Mouse (Mus musculus) hindbrain, embryonic 16.5 days (tissue): ENCODE data around the gene Fasn. TPM values are rescaled to one million over a fixed set of nuclear protein-coding genes. Genes with fewer than 3 reads are reported as not detected.

Experiments
- ATAC-seq: fragments of 200-750 bp; cut with Nextera tagmentation; 2 replicates; pipeline ENCODE4 v1.8.0; 2017; ENCODE audit warnings: moderate TSS enrichment, moderate library complexity
- H3K27ac ChIP-seq: fragments of 300-500 bp; sonication (generic); 2 replicates; pipeline ENCODE4 v1.5.1; 2014; ENCODE audit warnings: low read depth, mild to moderate bottlenecking, control low read depth, low read length, moderate library complexity
- H3K27me3 ChIP-seq: fragments of 300-500 bp; sonication (generic); replicated peaks from 2 replicates; pipeline ENCODE4 v1.6.1; 2014; ENCODE audit warnings: low read length; ENCODE audit not compliant: control insufficient read depth, insufficient read depth
- H3K36me3 ChIP-seq: fragments of 300-500 bp; sonication (generic); 2 replicates; pipeline ENCODE4 v1.6.1; 2014; ENCODE audit warnings: mild to moderate bottlenecking, low read length, moderate library complexity, mixed read lengths; ENCODE audit not compliant: control insufficient read depth, insufficient read depth
- H3K4me1 ChIP-seq: fragments of 300-500 bp; sonication (generic); 2 replicates; pipeline ENCODE4 v1.6.1; 2014; ENCODE audit warnings: low read depth, low read length; ENCODE audit not compliant: control insufficient read depth, insufficient read depth
- H3K4me2 ChIP-seq: fragments of 300-500 bp; sonication (generic); 2 replicates; pipeline ENCODE4 v1.6.1; 2014; ENCODE audit warnings: mild to moderate bottlenecking, low read length, control low read depth, moderate library complexity
- H3K4me3 ChIP-seq: fragments of 300-500 bp; sonication (generic); 2 replicates; pipeline ENCODE4 v1.5.1; 2014; ENCODE audit warnings: mild to moderate bottlenecking, low read length, control low read depth, moderate library complexity
- H3K9ac ChIP-seq: fragments of 300-500 bp; sonication (generic); 2 replicates; pipeline ENCODE4 v1.6.1; 2014; ENCODE audit warnings: low read depth, mild to moderate bottlenecking, control low read depth, low read length, moderate library complexity
- H3K9me3 ChIP-seq: fragments of 300-500 bp; sonication (generic); 2 replicates; pipeline ENCODE4 v1.6.1; 2014; ENCODE audit warnings: mild to moderate bottlenecking, low read length, moderate library complexity; ENCODE audit not compliant: control insufficient read depth
- WGBS: fragments of 180-500 bp; shearing (Covaris S2); extraction: QIAGEN DNeasy Blood & Tissue Kit; methylation state at CpG from one replicate; pipeline ENCODE4 v1.1.7; 2014; 5-methylcytosine and 5-hydroxymethylcytosine counted together
- polyA plus RNA-seq: library from polyadenylated mRNA; unstranded; fragments of >200 nt; fragmentation: Nextera tagmentation; extraction: Ambion mirVana; gene quantifications from 2 replicates; pipeline ENCODE4 v1.2.1, GENCODE M21; 2015

The Fasn gene
- polyA plus RNA-seq, 1 experiment from 2014 or later: 82.9 TPM

DNA sequence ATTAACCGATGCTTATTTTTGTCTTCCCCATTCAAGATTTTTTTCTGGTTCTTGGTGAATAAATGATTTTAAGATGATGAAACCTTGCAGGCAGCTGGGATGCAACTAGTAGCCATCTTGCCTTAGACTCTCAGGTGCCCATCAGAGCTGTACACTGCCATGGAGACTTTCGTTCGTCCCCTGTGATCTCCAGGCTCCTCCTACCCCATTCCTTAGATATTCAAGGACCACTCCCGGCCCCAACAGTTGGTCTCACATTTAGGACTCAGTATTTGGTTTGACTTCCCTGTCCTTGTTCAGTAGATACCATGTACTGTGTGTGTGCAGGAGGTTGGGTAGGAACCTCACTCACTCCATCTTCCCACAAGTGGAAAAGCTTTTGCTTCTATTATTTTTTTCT lies 19.6 kb downstream of the Fasn start:
- Histone ChIP-seq H3K9me3 (no peaks in the 10 kb centered on the region), H3K36me3 (peaks cover 45% of the 10 kb centered on the region), H3K27me3 (no peaks in the 10 kb centered on the region), H3K4me2 (no peak overlapping the region), H3K4me1 (no peaks in the 10 kb centered on the region), H3K4me3 (no peak overlapping the region), H3K27ac (no peak overlapping the region), H3K9ac (no peak overlapping the region)
- WGBS: 81% methylated on average over 4 of the region's 4 CpGs
- ATAC-seq: no peak

DNA sequence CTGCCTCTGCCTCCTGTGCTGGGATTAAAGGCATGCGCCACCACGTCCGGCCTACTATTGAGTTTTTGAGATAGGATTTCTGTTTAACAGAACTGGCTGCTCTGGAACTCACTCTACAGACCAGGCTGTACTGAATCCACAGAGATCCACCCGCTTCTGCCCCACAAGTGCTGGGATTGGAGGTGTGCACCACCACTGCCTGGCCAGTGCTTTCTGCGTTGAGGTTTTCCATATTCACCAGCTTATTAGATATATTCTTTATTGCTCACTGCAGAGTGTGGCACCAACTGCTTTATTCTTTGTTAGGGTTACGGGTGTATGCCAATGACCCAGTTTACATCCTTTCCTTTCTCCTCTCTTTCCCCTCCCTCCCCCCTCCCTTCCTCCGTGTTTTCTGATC lies 20.1 kb downstream of the Fasn start:
- Histone ChIP-seq H3K9me3 (no peaks in the 10 kb centered on the region), H3K4me3 (no peak overlapping the region), H3K4me2 (no peak overlapping the region), H3K4me1 (no peaks in the 10 kb centered on the region), H3K27me3 (no peaks in the 10 kb centered on the region), H3K36me3 (peaks cover 40% of the 10 kb centered on the region), H3K9ac (no peak overlapping the region), H3K27ac (no peak overlapping the region)
- ATAC-seq: no peak
- WGBS: 84% methylated on average over 7 of the region's 7 CpGs

DNA sequence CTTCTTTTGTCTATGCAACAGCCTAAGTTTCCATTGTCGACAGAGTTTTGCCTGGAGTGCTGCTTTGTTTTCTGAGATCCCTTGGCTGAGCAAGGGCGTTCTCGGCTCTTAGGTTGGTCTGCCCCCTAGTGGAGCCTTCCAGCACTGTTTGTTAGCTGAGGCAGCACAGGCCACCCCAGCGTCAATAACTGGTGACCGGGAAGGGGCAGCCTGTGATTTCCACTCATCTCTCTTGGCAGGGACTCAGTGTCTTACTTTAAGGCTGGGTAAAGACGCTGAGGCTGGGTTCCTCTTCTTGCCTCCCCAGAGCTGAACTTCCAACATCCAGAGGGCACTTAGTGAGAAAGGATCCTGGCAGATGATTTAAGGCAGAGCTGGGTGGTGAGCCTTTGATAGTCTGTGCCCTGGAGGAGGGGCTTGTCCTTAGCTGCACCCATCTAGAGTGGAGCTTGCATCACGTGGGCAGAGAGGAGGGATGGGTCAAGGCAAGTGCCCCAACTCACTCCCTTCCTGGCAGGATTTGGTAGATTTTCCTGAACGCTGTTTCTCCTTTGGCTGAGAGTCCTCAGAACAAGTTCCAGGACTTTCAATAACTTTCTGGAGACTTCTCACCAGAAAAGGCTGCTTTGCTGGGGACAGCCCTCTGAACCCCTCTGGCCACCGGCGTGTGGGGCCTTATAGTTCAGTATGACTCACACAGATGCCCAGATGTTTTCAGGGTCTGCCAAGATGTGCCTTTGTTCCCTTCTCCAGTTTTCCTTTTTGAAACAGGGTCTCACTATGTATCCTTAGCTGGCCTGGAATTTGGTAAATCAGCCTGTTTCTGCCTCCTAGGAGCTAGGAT lies 24.1 kb downstream of the Fasn start:
- no peak overlapping the region for H3K4me3 ChIP-seq
- no peak overlapping the region for H3K9ac ChIP-seq
- H3K4me2 ChIP-seq: peak overlapping the region; percentile 25
- H3K9me3 ChIP-seq: no peaks in the 10 kb centered on the region
- H3K27ac ChIP-seq: peak overlapping the region; percentile 19; the same call in 1 of the 2 replicates
- H3K4me1 ChIP-seq: peaks cover 6% of the 10 kb centered on the region
- peak; percentile 61; the same call in 1 of the 2 replicates for ATAC-seq
- no peaks in the 10 kb centered on the region for H3K27me3 ChIP-seq
- 17% methylated on average over 10 of the region's 10 CpGs for WGBS
- H3K36me3 ChIP-seq: 0 out of 2 replicates have a peak, but pooled peaks cover 4% of the 10 kb centered on the region

DNA sequence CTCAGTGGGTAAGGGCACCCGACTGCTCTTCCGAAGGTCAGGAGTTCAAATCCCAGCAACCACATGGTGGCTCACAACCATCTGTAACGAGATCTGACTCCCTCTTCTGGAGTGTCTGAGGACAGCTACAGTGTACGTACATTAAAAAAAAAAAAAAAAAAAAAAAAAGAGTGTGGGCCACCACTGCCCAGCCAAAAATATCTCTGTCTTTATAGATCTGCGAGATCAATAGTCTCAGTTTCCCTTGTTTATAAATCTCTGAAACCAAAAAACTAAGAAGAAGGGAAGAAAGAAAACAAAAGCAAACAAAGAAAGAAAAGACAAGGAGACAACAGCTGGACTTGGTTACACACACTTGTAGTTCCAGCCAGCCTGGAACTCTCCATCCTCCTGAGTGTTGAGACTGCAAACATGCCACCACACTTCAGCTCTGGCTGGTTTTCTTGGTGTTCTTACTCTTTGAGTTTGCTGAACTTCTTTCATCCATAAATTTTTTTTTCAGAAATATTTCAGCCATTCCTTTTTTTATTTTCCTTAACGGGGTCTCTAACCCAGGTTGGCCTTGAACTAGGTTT lies 24.9 kb downstream of the Fasn start:
- peak overlapping the region; percentile 25; the same call in 1 of the 2 replicates for H3K4me2 ChIP-seq
- H3K27ac ChIP-seq: no peak overlapping the region
- peaks cover 13% of the 10 kb centered on the region for H3K4me1 ChIP-seq
- H3K9ac ChIP-seq: no peak overlapping the region; the same call in 1 of the 2 replicates
- no peaks in the 10 kb centered on the region for H3K27me3 ChIP-seq
- no peak overlapping the region for H3K4me3 ChIP-seq
- no peaks in the 10 kb centered on the region for H3K9me3 ChIP-seq
- WGBS: 71% methylated on average over 6 of the region's 6 CpGs
- no peak for ATAC-seq
- H3K36me3 ChIP-seq: no peaks in the 10 kb centered on the region

DNA sequence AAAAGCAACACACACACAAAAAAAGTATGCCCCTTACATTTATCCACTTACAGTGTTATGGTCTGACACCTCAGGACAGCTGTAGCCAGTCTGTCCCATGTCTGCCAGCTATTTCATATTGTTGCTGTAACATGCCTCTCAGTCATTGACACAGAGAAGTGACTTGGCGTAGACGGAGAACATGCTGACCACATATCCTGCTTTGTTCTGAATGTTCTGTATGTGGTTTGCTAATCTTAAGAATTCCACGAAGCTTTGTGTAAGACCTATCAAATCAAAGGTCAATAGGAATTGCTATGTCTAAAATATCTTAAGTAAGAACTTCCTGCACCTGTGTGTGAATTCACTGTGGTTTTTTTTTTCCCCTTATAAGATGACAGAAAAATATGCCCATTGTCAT lies 26.1 kb downstream of the Fasn start:
- no peak for ATAC-seq
- Histone ChIP-seq H3K9ac (no peak overlapping the region), H3K36me3 (no peaks in the 10 kb centered on the region), H3K27ac (no peak overlapping the region), H3K4me1 (peaks cover 13% of the 10 kb centered on the region), H3K4me2 (no peak overlapping the region), H3K27me3 (no peaks in the 10 kb centered on the region), H3K4me3 (no peak overlapping the region), H3K9me3 (no peaks in the 10 kb centered on the region)
- whole genome bisulfite sequencing: 84% methylated on average over 3 of the region's 3 CpGs

DNA sequence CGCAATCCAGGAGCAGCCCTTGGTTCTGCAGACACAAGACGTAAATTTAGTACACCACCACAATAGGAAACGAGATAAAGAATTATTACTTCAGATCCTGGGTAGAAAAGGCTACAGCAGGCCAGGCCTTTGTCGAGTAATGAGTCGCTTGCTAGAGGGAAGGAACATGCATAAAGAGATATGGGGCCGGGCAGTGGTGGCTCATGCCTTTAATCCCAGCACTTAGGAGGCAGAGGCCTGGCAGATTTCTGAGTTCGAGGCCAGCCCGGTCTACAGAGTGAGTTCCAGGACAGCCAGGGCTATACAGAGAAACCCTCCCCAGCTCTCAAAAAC lies 27.8 kb downstream of the Fasn start:
- Histone ChIP-seq H3K36me3 (peaks cover 16% of the 10 kb centered on the region), H3K4me1 (peaks cover 13% of the 10 kb centered on the region), H3K9ac (peak overlapping the region; percentile 63), H3K4me3 (peak overlapping the region; percentile 99), H3K9me3 (no peaks in the 10 kb centered on the region), H3K27ac (peak overlapping the region; percentile 87), H3K4me2 (peak overlapping the region; percentile 51), H3K27me3 (no peaks in the 10 kb centered on the region)
- WGBS: 27% methylated on average over 8 of the region's 8 CpGs
- no peak for ATAC-seq

DNA sequence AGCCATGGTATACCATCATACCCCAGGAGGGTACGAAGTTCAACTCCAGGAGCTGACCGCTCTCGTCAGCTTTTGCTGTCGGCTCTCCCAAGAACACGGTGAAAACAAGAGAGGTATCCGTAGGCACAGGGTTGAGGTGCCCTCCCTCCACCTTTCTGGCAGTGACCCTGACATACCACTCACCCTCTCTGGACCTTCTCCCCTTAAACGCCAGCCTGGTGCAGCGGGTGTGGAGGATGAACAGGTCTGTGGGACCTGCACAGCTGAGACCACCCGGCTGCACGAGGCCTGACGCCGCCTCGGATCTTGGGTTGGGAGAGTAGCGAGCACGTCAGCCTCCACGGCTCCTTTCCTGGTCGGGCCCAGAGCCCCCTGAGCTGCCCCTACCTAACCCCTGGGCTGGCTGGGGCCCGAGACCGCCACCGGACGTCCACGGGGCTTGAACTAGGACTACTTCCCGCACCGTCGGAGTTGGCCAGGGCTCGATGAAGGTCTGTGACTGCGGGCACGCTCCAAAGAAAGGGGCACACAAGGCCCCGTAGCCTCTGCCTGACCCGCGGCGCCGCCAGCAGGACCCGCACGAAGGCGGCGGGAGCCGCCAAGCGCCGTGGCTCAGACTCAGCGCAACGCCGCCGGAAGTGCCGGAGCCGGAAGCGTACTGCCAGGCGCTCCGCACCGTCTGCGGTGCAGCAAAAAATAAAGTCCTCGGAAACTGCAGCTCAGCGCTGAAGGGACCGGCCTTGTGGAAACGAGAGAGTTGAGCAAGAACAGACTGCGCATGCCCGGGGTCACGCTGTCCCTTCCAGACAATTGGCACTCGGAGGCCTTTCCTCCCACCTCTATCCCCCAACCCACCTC lies 28.4 kb downstream of the Fasn start, which contains the start of gene Dus1l:
Dus1l (minus strand) TSS at position 648 of the 858 bp plus-strand sequence.
- peak within 1 kb of the TSS; percentile 94 for H3K9ac ChIP-seq

DNA sequence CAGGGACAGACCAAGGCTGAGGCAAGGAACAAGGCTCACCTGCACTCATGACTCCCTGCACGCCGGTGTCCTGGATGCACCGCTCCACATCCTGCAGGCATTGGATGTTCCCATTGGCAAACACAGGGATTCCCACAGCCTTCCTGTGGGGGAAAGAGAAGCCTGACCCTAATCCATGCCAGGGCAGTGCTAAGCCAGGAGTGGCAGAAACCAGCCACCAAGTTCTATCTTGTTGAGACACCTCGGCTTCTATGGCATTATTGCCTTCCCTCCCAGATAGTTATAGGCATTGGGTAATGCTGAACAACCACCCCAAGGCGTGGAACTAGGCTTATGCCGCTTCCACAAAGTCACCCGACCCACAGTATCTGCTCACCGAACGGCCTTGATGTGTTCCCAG lies 31.7 kb downstream of the Fasn start:
- no peak overlapping the region for H3K9ac ChIP-seq
- no peaks in the 10 kb centered on the region for H3K9me3 ChIP-seq
- H3K4me1 ChIP-seq: peaks cover 13% of the 10 kb centered on the region
- no peak overlapping the region for H3K4me3 ChIP-seq
- H3K27me3 ChIP-seq: no peaks in the 10 kb centered on the region
- H3K4me2 ChIP-seq: no peak overlapping the region
- no peak for ATAC-seq
- 93% methylated on average over 9 of the region's 9 CpGs for WGBS
- no peak overlapping the region for H3K27ac ChIP-seq
- peaks cover 36% of the 10 kb centered on the region for H3K36me3 ChIP-seq

More for the DNA sequence above, 28.4 kb downstream of the Fasn start, which contains the start of gene Dus1l:
- no peaks in the 10 kb centered on the region for H3K9me3 ChIP-seq
- H3K4me1 ChIP-seq: peaks cover 13% of the 10 kb centered on the region
- peak; percentile 95 for ATAC-seq
- peak within 1 kb of the TSS; percentile 98 for H3K4me2 ChIP-seq
- H3K36me3 ChIP-seq: peaks cover 19% of the 10 kb centered on the region
- WGBS: 3% methylated on average over 59 of the region's 59 CpGs
- H3K27me3 ChIP-seq: no peaks in the 10 kb centered on the region
- peak within 1 kb of the TSS; percentile 87 for H3K27ac ChIP-seq
- H3K4me3 ChIP-seq: peak within 1 kb of the TSS; percentile 99

DNA sequence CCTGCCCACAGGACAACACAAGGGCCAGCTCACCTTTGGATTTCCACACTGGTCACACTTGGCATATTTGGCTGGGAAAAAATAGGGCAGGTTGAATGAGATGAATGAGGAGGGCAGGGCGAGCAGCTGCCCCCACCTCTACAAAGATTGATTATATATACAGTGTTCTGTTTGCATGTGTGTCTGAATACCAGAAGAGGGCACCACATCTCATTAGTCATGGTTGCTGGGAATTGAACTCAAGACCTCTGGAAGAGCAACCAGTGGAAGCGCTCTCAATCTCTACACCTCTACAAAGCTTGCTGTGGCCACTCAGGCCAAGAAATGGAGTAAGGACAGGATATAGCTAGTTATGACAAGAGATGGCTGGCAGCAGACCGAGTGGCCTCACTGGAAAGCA lies 34.5 kb downstream of the Fasn start:
- WGBS: 91% methylated on average over 3 of the region's 3 CpGs
- H3K9me3 ChIP-seq: no peaks in the 10 kb centered on the region
- no peak overlapping the region for H3K4me3 ChIP-seq
- no peak overlapping the region for H3K4me2 ChIP-seq
- H3K9ac ChIP-seq: no peak overlapping the region
- no peak overlapping the region for H3K27ac ChIP-seq
- ATAC-seq: no peak
- no peaks in the 10 kb centered on the region for H3K27me3 ChIP-seq
- peaks cover 11% of the 10 kb centered on the region for H3K4me1 ChIP-seq
- peaks cover 44% of the 10 kb centered on the region for H3K36me3 ChIP-seq
